Mouse (Mus musculus): ENCODE results near the gene Eif4e2.

The Eif4e2 gene

GRCm38 (mm10) chr1:87213735-87214704 is at the start of gene Eif4e2:
TSS of gene Eif4e2 (plus strand) at chr1:87213914.
- peak; percentile 84 to 96 for DNase-seq (ENCODE audit: low spot score in 2 of 2)

- no peak for DNase-seq (ENCODE audit: low spot score in 2 of 2)
Measured at GRCm38 (mm10) chr1:87164164-87164795, 49.4 kb upstream of the Eif4e2 start.

- DNase-seq (ENCODE audit: low spot score in 2 of 2): no peak
Measured at GRCm38 (mm10) chr1:87164796-87165184, 48.9 kb upstream of the Eif4e2 start.

GRCm38 (mm10) chr1:87170458-87170857 is 43.3 kb upstream of the Eif4e2 start:
- DNase-seq (ENCODE audit: low spot score in 2 of 2): no peak

- no peak for DNase-seq (ENCODE audit: low spot score in 2 of 2)
Measured at GRCm38 (mm10) chr1:87171312-87171711, 42.4 kb upstream of the Eif4e2 start.

GRCm38 (mm10) chr1:87172316-87172715 is 41.4 kb upstream of the Eif4e2 start:
- no peak for DNase-seq (ENCODE audit: low spot score in 2 of 2)

GRCm38 (mm10) chr1:87174006-87174955 is 39.4 kb upstream of the Eif4e2 start:
- peak in 1 of 2 experiments; percentile 59 for DNase-seq (ENCODE audit: low spot score in 2 of 2)

GRCm38 (mm10) chr1:87175852-87176292 is 37.8 kb upstream of the Eif4e2 start:
- DNase-seq (ENCODE audit: low spot score in 2 of 2): no peak

GRCm38 (mm10) chr1:87180896-87181295 is 32.8 kb upstream of the Eif4e2 start:
- DNase-seq (ENCODE audit: low spot score in 2 of 2): no peak

GRCm38 (mm10) chr1:87183013-87183412 is 30.7 kb upstream of the Eif4e2 start, which contains the start of gene Prss56:
TSS of gene Prss56 (plus strand) at chr1:87183313.
- no peak for DNase-seq (ENCODE audit: low spot score in 2 of 2)

- DNase-seq (ENCODE audit: low spot score in 2 of 2): no peak
Measured at GRCm38 (mm10) chr1:87183998-87184750, 29.5 kb upstream of the Eif4e2 start.

GRCm38 (mm10) chr1:87184751-87185139 is 29.0 kb upstream of the Eif4e2 start:
- peak; percentile 29 to 78 for DNase-seq (ENCODE audit: low spot score in 2 of 2)

GRCm38 (mm10) chr1:87185526-87185925 is 28.2 kb upstream of the Eif4e2 start:
- peak in 1 of 2 experiments; percentile 23 for DNase-seq (ENCODE audit: low spot score in 2 of 2)

GRCm38 (mm10) chr1:87186261-87187036 is 27.3 kb upstream of the Eif4e2 start:
- no peak for DNase-seq (ENCODE audit: low spot score in 2 of 2)

GRCm38 (mm10) chr1:87187037-87187355 is 26.7 kb upstream of the Eif4e2 start:
- DNase-seq (ENCODE audit: low spot score in 2 of 2): peak; percentile 38 to 73

- no peak for DNase-seq (ENCODE audit: low spot score in 2 of 2)
Measured at GRCm38 (mm10) chr1:87190429-87190828, 23.3 kb upstream of the Eif4e2 start, which contains the start of gene Chrnd. TSS of gene Chrnd (plus strand) at chr1:87190607.

GRCm38 (mm10) chr1:87197296-87197695 is 16.4 kb upstream of the Eif4e2 start:
- DNase-seq (ENCODE audit: low spot score in 2 of 2): no peak

- no peak for DNase-seq (ENCODE audit: low spot score in 2 of 2)
Measured at GRCm38 (mm10) chr1:87198119-87199065, 15.3 kb upstream of the Eif4e2 start.

GRCm38 (mm10) chr1:87200811-87201210 is 12.9 kb upstream of the Eif4e2 start:
- DNase-seq (ENCODE audit: low spot score in 2 of 2): no peak

Measured in spleen, postnatal 10 days (tissue).